Mouse (Mus musculus): ENCODE data around the gene Tmem167b. TPM values are rescaled to one million over a fixed set of nuclear protein-coding genes. Genes with fewer than 3 reads are reported as not detected.

Gene Tmem167b
- polyA plus RNA-seq, 1 experiment = 9.8 TPM

- DNase-seq = no peak
- TF ChIP-seq POLR2A (IDR thresholded peaks at IDR 0.05; ENCODE audit: borderline replicate concordance, extremely low read depth, low read depth, low read length) (no peak), CTCF (IDR thresholded peaks at IDR 0.05; ENCODE audit: insufficient read depth, low read length) (no peak)
- under 1% methylated on average over 42 of the region's 42 CpGs for WGBS
Observed at GRCm38 (mm10) chr3:108554111-108554561, 8.1 kb downstream of the Tmem167b start.

GRCm38 (mm10) chr3:108542299-108542698 is 20.0 kb downstream of the Tmem167b start:
- DNase-seq = no peak
- WGBS = 70% methylated on average over 11 of the region's 11 CpGs
- TF ChIP-seq CTCF (IDR thresholded peaks at IDR 0.05; ENCODE audit: insufficient read depth, low read length) (no peak), POLR2A (IDR thresholded peaks at IDR 0.05; ENCODE audit: borderline replicate concordance, extremely low read depth, low read depth, low read length) (no peak)
- Histone ChIP-seq H3K4me3 (replicated peaks; ENCODE audit: extremely low read depth, low read depth, low read length) (no peak overlapping the region), H3K4me1 (ENCODE audit: control insufficient read depth, insufficient read depth, low read length) (no peaks in the 10 kb centered on the region)

More at GRCm38 (mm10) chr3:108554111-108554561, 8.1 kb downstream of the Tmem167b start:
- Histone ChIP-seq H3K4me3 (replicated peaks; ENCODE audit: extremely low read depth, low read depth, low read length) (peak overlapping the region; percentile 64), H3K4me1 (ENCODE audit: control insufficient read depth, insufficient read depth, low read length) (no peaks in the 10 kb centered on the region)

GRCm38 (mm10) chr3:108537303-108537702 is 25.0 kb downstream of the Tmem167b start:
- TF ChIP-seq POLR2A (IDR thresholded peaks at IDR 0.05; ENCODE audit: borderline replicate concordance, extremely low read depth, low read depth, low read length) (no peak), CTCF (IDR thresholded peaks at IDR 0.05; ENCODE audit: insufficient read depth, low read length) (peak; percentile 71)
- DNase-seq = peak; percentile 79
- 3% methylated on average over 17 of the region's 17 CpGs for whole genome bisulfite sequencing
- Histone ChIP-seq H3K4me1 (ENCODE audit: control insufficient read depth, insufficient read depth, low read length) (no peaks in the 10 kb centered on the region; the same call in 1 of the 2 replicates), H3K4me3 (replicated peaks; ENCODE audit: extremely low read depth, low read depth, low read length) (no peak overlapping the region)

GRCm38 (mm10) chr3:108536517-108537260 is 25.6 kb downstream of the Tmem167b start, which contains the start of gene 5330417C22Rik:
Gene 5330417C22Rik (minus strand): TSS chr3:108536536.
- H3K4me1 ChIP-seq (ENCODE audit: control insufficient read depth, insufficient read depth, low read length) = no peaks in the 10 kb centered on the region; the same call in 1 of the 2 replicates
- DNase-seq = peak; percentile 60
- no peak for TF ChIP-seq POLR2A (IDR thresholded peaks at IDR 0.05; ENCODE audit: borderline replicate concordance, extremely low read depth, low read depth, low read length)
- TF ChIP-seq CTCF (IDR thresholded peaks at IDR 0.05; ENCODE audit: insufficient read depth, low read length) = no peak
- peak within 1 kb of the TSS; percentile 43 for H3K4me3 ChIP-seq (replicated peaks; ENCODE audit: extremely low read depth, low read depth, low read length)
- WGBS = 1% methylated on average over 35 of the region's 35 CpGs

GRCm38 (mm10) chr3:108535896-108536516 is 26.3 kb downstream of the Tmem167b start:
- peak overlapping the region; percentile 42 for H3K4me3 ChIP-seq (replicated peaks; ENCODE audit: extremely low read depth, low read depth, low read length)
- 6% methylated on average over 15 of the region's 15 CpGs for WGBS
- peak; percentile 26; the same call in 1 of the 2 replicates for TF ChIP-seq POLR2A (IDR thresholded peaks at IDR 0.05; ENCODE audit: borderline replicate concordance, extremely low read depth, low read depth, low read length)
- TF ChIP-seq CTCF (IDR thresholded peaks at IDR 0.05; ENCODE audit: insufficient read depth, low read length) = no peak
- DNase-seq = peak; percentile 29
- H3K4me1 ChIP-seq (ENCODE audit: control insufficient read depth, insufficient read depth, low read length) = no peaks in the 10 kb centered on the region; the same call in 1 of the 2 replicates

- TF ChIP-seq CTCF (IDR thresholded peaks at IDR 0.05; ENCODE audit: insufficient read depth, low read length) = no peak
- TF ChIP-seq POLR2A (IDR thresholded peaks at IDR 0.05; ENCODE audit: borderline replicate concordance, extremely low read depth, low read depth, low read length) = no peak
- DNase-seq = no peak
- Histone ChIP-seq H3K4me1 (ENCODE audit: control insufficient read depth, insufficient read depth, low read length) (no peaks in the 10 kb centered on the region; the same call in 1 of the 2 replicates), H3K4me3 (replicated peaks; ENCODE audit: extremely low read depth, low read depth, low read length) (no peak within 1 kb of the TSS)
- 80% methylated on average over 6 of the region's 6 CpGs for WGBS
Observed at GRCm38 (mm10) chr3:108533951-108534350, 28.3 kb downstream of the Tmem167b start, which contains the start of gene 1700013F07Rik. Gene 1700013F07Rik (plus strand): TSS chr3:108534150.

GRCm38 (mm10) chr3:108533114-108533885 is 29.0 kb downstream of the Tmem167b start:
- TF ChIP-seq POLR2A (IDR thresholded peaks at IDR 0.05; ENCODE audit: borderline replicate concordance, extremely low read depth, low read depth, low read length) (no peak), CTCF (IDR thresholded peaks at IDR 0.05; ENCODE audit: insufficient read depth, low read length) (no peak)
- 34% methylated on average over 9 of the region's 9 CpGs for WGBS
- H3K4me1 ChIP-seq (ENCODE audit: control insufficient read depth, insufficient read depth, low read length) = no peaks in the 10 kb centered on the region; the same call in 1 of the 2 replicates
- H3K4me3 ChIP-seq (replicated peaks; ENCODE audit: extremely low read depth, low read depth, low read length) = no peak overlapping the region
- peak; percentile 41 for DNase-seq

GRCm38 (mm10) chr3:108528489-108528888 is 33.8 kb downstream of the Tmem167b start:
- no peak for TF ChIP-seq CTCF (IDR thresholded peaks at IDR 0.05; ENCODE audit: insufficient read depth, low read length)
- no peak for TF ChIP-seq POLR2A (IDR thresholded peaks at IDR 0.05; ENCODE audit: borderline replicate concordance, extremely low read depth, low read depth, low read length)
- DNase-seq = no peak
- WGBS = 93% methylated on average over 8 of the region's 8 CpGs
- Histone ChIP-seq H3K4me1 (ENCODE audit: control insufficient read depth, insufficient read depth, low read length) (no peaks in the 10 kb centered on the region; the same call in 1 of the 2 replicates), H3K4me3 (replicated peaks; ENCODE audit: extremely low read depth, low read depth, low read length) (no peak overlapping the region)

- TF ChIP-seq CTCF (IDR thresholded peaks at IDR 0.05; ENCODE audit: insufficient read depth, low read length) = no peak
- no peak for TF ChIP-seq POLR2A (IDR thresholded peaks at IDR 0.05; ENCODE audit: borderline replicate concordance, extremely low read depth, low read depth, low read length)
- no peaks in the 10 kb centered on the region; the same call in 1 of the 2 replicates for H3K4me1 ChIP-seq (ENCODE audit: control insufficient read depth, insufficient read depth, low read length)
- 83% methylated on average over 4 of the region's 4 CpGs for WGBS
- no peak overlapping the region for H3K4me3 ChIP-seq (replicated peaks; ENCODE audit: extremely low read depth, low read depth, low read length)
- no peak for DNase-seq
Observed at GRCm38 (mm10) chr3:108523415-108523814, 38.9 kb downstream of the Tmem167b start.
